Mouse (Mus musculus) bone marrow macrophage, adult 2 months (primary cell): Measurements from ENCODE around the gene Mark3.

ENCODE experiments used
- CTCF ChIP-seq: IDR thresholded peaks from 2 replicates; pipeline ENCODE4 v1.5.1; 2012; ENCODE audit warnings: low read depth, mild to moderate bottlenecking, low read length, moderate library complexity
- POLR2A ChIP-seq: IDR thresholded peaks from 2 replicates; pipeline ENCODE4 v1.6.1; 2012; ENCODE audit warnings: mild to moderate bottlenecking, low read depth, low read length, borderline replicate concordance

DNA sequence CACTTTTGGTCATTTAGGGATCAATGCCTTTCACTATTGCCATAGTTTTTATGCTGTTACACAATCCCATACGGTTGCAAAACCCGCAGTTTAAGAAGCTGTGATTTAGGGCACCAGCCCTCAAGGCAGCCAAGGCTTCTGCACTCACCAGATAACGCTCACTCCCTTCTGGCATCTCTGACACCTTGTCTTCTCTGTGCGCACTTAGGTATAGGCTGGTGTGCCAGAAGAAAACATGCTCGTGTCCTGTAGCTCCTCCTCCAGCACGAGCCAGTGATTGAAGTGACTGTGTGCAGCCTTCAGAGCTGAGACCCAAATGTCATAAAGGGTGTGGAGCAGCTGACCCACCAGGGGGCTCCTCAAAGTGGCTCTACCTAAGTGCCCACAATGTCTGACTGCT is 39.0 kb upstream of the Mark3 start:
- no peak for TF ChIP-seq CTCF
- TF ChIP-seq POLR2A: no peak
